Mouse (Mus musculus) lung, postnatal 0 days (tissue): ENCODE results near the gene Jazf1.

ENCODE experiments used
- CTCF ChIP-seq: IDR thresholded peaks from 2 replicates; pipeline ENCODE4 v1.5.1; 2016; ENCODE audit warnings: antibody characterized with exemption, mild to moderate bottlenecking
- EP300 ChIP-seq: IDR thresholded peaks from 2 replicates; pipeline ENCODE4 v1.6.1; 2016; ENCODE audit warnings: antibody characterized with exemption, mild to moderate bottlenecking, control low read depth

DNA sequence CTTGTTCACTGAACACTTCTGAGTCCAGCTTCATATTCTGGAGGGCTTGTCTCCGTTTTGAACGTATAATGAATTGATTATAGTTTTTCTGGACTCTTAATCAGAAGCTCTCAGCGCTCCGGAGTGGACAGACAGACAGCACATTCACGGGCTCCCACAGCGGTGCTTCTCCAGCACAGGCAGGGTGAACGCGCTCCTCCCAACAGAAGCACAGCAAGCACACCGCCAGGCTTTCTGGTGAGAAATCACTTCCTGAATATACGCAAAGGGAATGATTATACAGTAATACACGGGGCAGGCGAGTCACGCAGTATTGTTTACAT, 174.0 kb downstream of the Jazf1 start:
- no peak for TF ChIP-seq CTCF
- TF ChIP-seq EP300, result no peak
